Mouse (Mus musculus) cortical plate, adult 2 months (tissue): ENCODE measurements at regions not wholly inside any gene's neighbourhood (a gene's known extent, or its start where the extent isn't known, plus 50 kb on each side); places are given as distances from the start of the nearest gene placed in this dataset.

Source experiments
- H3K27ac ChIP-seq: fragments of 200-500 bp; 2 replicates; pipeline ENCODE4 v1.5.1; 2012; ENCODE audit warnings: low read length, control low read depth, inconsistent platforms; ENCODE audit not compliant: insufficient read depth
- H3K4me1 ChIP-seq: fragments of 200-500 bp; 2 replicates; pipeline ENCODE4 v1.6.1; 2011; ENCODE audit warnings: low read length; ENCODE audit not compliant: control insufficient read depth, insufficient read depth
- H3K4me3 ChIP-seq: fragments of 200-500 bp; 2 replicates; pipeline ENCODE4 v1.5.1; 2011; ENCODE audit warnings: mild to moderate bottlenecking, low read length, control low read depth; ENCODE audit not compliant: insufficient read depth
- CTCF ChIP-seq: fragments of 200-500 bp; IDR thresholded peaks from 2 replicates; pipeline ENCODE4 v1.5.1; 2011; ENCODE audit warnings: mild to moderate bottlenecking, control low read depth, low read length; ENCODE audit not compliant: insufficient read depth; ENCODE audit errors: extremely low read depth
- POLR2A ChIP-seq: fragments of 200-500 bp; IDR thresholded peaks from 2 replicates; pipeline ENCODE4 v1.6.1; 2011; ENCODE audit warnings: mild to moderate bottlenecking, low read length, control low read depth; ENCODE audit not compliant: insufficient read depth; ENCODE audit errors: extremely low read depth

- TF ChIP-seq CTCF (no peak), POLR2A (no peak)
- H3K27ac ChIP-seq: no peak overlapping the region
- no peaks in the 10 kb centered on the region for H3K4me1 ChIP-seq
- no peak overlapping the region for H3K4me3 ChIP-seq
Observed at GRCm38 (mm10) chr13:18063677-18064076, 70.5 kb upstream of the Yae1d1 start.

- peaks cover 3% of the 10 kb centered on the region; the same call in 1 of the 2 replicates for H3K4me1 ChIP-seq
- no peak overlapping the region for H3K27ac ChIP-seq
- no peak overlapping the region for H3K4me3 ChIP-seq
- TF ChIP-seq POLR2A (no peak), CTCF (no peak)
Observed at GRCm38 (mm10) chr13:18060265-18060664, 67.1 kb upstream of the Yae1d1 start.

GRCm38 (mm10) chr13:18057231-18057912 lies 64.2 kb upstream of the Yae1d1 start:
- no peak overlapping the region for H3K4me3 ChIP-seq
- peaks cover 3% of the 10 kb centered on the region; the same call in 1 of the 2 replicates for H3K4me1 ChIP-seq
- H3K27ac ChIP-seq: no peak overlapping the region
- TF ChIP-seq CTCF (peak; percentile 77), POLR2A (no peak)

- no peak overlapping the region for H3K4me3 ChIP-seq
- H3K27ac ChIP-seq: no peak overlapping the region
- H3K4me1 ChIP-seq: peaks cover 3% of the 10 kb centered on the region; the same call in 1 of the 2 replicates
- TF ChIP-seq CTCF (no peak), POLR2A (no peak)
Observed at GRCm38 (mm10) chr13:18056816-18057215, 63.7 kb upstream of the Yae1d1 start.

- Histone ChIP-seq H3K4me3 (no peak overlapping the region), H3K4me1 (no peaks in the 10 kb centered on the region), H3K27ac (no peak overlapping the region)
- TF ChIP-seq POLR2A (no peak), CTCF (no peak)
Observed at GRCm38 (mm10) chr13:18043154-18043553, 50.0 kb upstream of the Yae1d1 start.
